Mouse (Mus musculus): Measurements from ENCODE around the gene Sv2a. TPM values are rescaled to one million over a fixed set of nuclear protein-coding genes. Genes with fewer than 3 reads are reported as not detected.

Gene Sv2a
- total RNA-seq, 4 experiments from 2014 or later, result 365 to 380 (median 374) TPM

DNA sequence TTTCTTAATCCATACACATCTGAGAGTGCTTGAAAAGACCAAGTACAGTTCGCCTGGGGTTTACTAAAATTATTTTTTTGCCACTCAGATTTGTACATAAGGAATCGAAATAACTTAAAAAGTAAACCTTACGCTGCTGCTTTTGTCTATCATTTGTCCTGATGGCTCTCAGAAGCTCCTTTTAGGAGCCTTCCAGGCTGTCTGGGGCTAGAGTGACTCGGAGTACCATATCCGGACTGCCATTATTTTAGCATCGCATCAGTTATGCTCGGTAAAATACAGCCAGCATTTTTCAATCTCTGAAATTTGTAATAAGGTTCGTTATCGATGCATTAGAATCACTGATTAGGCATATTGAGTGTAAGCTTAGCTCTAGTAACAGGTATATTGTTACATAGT lies 59.8 kb downstream of the Sv2a start:
- DNase-seq (ENCODE audit: low spot score in 2 of 2), result no peak

DNA sequence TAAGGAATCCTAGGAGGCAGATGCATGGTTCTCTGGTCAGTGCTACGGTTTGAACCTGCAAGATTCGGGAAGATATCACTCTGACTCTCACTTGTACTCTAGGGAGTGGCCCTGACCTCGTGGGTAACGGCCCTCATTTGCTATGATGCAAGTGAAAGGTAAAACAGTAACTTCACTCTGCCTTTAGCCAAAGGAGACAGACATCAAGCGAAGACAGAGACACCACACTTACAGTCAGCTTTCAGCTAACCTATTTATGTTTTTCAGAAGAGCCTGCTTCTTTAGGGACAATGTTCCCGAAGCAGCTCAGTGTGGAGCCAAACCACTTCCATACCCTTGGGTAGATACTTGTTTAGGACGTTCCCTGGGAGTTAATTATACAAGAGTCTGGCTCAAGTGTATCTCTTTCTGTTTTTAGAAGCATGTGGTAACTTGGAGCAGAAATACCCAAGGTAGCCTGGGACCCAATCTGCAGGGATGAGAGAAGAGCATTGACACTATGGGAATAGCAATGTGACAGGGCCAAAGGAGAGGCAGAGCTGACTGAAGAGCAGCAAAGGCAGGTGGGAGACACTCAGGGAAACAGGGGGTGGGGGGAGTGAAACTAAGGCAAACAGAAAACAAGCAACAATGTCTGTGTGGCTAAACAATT lies 63.1 kb downstream of the Sv2a start:
- no peak for DNase-seq (ENCODE audit: low spot score in 2 of 2)

Small RNAs within 50 kb of the gene (microRNA-seq; reads per million reads assigned to microRNA genes)
- 0 reads per million in 2 experiments for gene Gm44492
- gene Gm47311, result 0 reads per million in 2 experiments

Other genes with a start within 250 kb of the Sv2a start
- 10 to 100 TPM; 42.0 to 70.1 (median 52.4) TPM for gene Plekho1, start 185.2 kb upstream of the Sv2a start, total RNA-seq (2022)
- gene Vps45, start 122.7 kb upstream of the Sv2a start, total RNA-seq (2022), result 10 to 100 TPM; 42.9 to 55.4 (median 51.6) TPM
- gene Otud7b, start 76.6 kb upstream of the Sv2a start, total RNA-seq (2022), result 10 to 100 TPM; 38.1 to 40.1 (median 38.9) TPM
- gene Mtmr11, start 19.1 kb upstream of the Sv2a start, total RNA-seq (2022), result 1 to 10 TPM; 6.5 to 9.4 (median 7.8) TPM
- gene Sf3b4, start 8.8 kb upstream of the Sv2a start, total RNA-seq (2022), result 10 to 100 TPM; 39.8 to 49.2 (median 45.5) TPM
- 10 to 100 TPM; 13.1 to 20.2 (median 15.3) TPM for gene Bola1, start 38.6 kb downstream of the Sv2a start, total RNA-seq (2022)
- 10 to 100 TPM in 1 of 4 experiments, 1 to 10 TPM in 3; 7.7 to 10.8 (median 8.0) TPM for gene Hist2h2ab, start 38.7 kb downstream of the Sv2a start, total RNA-seq (2022)
- 10 to 100 TPM; 18.7 to 30.3 (median 29.3) TPM for gene Hist2h2ac, start 39.7 kb downstream of the Sv2a start, total RNA-seq (2022)
- gene Hist2h2be, start 40.0 kb downstream of the Sv2a start, total RNA-seq (2022), result 1 to 10 TPM; 6.3 to 8.1 (median 7.5) TPM
- 1 to 10 TPM; 6.1 to 7.7 (median 6.7) TPM for gene Hist2h3c2, start 58.0 kb downstream of the Sv2a start, total RNA-seq (2022)
- gene Hist2h2aa2, start 59.1 kb downstream of the Sv2a start, total RNA-seq (2022), result 100 to 1,000 TPM; 165 to 230 (median 195) TPM
- 1 to 10 TPM in 3 of 4 experiments, not detected in 1; 3.4 to 9.9 (median 4.4) TPM for gene Hist2h2aa1, start 64.3 kb downstream of the Sv2a start, total RNA-seq (2022)
- gene Hist2h3c1, start 65.5 kb downstream of the Sv2a start, total RNA-seq (2022), result not detected
- 10 to 100 TPM; 25.1 to 32.1 (median 27.3) TPM for gene Hist2h4, start 82.2 kb downstream of the Sv2a start, total RNA-seq (2022)
- gene Hist2h3b, start 87.5 kb downstream of the Sv2a start, total RNA-seq (2022), result 10 to 100 TPM; 32.1 to 53.8 (median 35.1) TPM
- gene Hist2h2bb, start 88.6 kb downstream of the Sv2a start, total RNA-seq (2022), result 100 to 1,000 TPM; 106 to 143 (median 138) TPM
- 1 to 10 TPM; 2.5 to 9.1 (median 5.3) TPM for gene Fcgr1, start 112.8 kb downstream of the Sv2a start, total RNA-seq (2022)

All from layer of hippocampus, adult 8-10 months (tissue).